Mouse (Mus musculus) forebrain, postnatal 0 days (tissue): ENCODE measurements around the gene Adarb1. TPM values are rescaled to one million over a fixed set of nuclear protein-coding genes. Genes with fewer than 3 reads are reported as not detected.
"Not testable (repeated sequence)": the region's sequence is repeated elsewhere in the genome, so short reads cannot be mapped to it uniquely, and the experiment has no call there.

Experiments
- ATAC-seq: fragments of 200-750 bp; cut with Nextera tagmentation; 2 replicates; pipeline ENCODE4 v1.8.0; 2017; ENCODE audit warnings: mild to moderate bottlenecking, moderate library complexity
- DNase-seq: peaks from one replicate; pipeline ENCODE4 v3.0.0-alpha.2; 2015
- H3K27ac ChIP-seq: fragments of 300-500 bp; sonication (generic); 2 replicates; pipeline ENCODE4 v1.5.1; 2014; ENCODE audit warnings: low read depth, mild to moderate bottlenecking, antibody characterized with exemption, low read length, moderate library complexity, mixed read lengths
- H3K27me3 ChIP-seq: fragments of 300-500 bp; sonication (generic); 2 replicates; pipeline ENCODE4 v1.6.1; 2014; ENCODE audit warnings: mild to moderate bottlenecking, low read length, mixed read lengths; ENCODE audit not compliant: insufficient read depth
- H3K36me3 ChIP-seq: fragments of 300-500 bp; sonication (generic); 2 replicates; pipeline ENCODE4 v1.6.1; 2014; ENCODE audit warnings: mild to moderate bottlenecking, moderate library complexity; ENCODE audit not compliant: insufficient read depth
- H3K4me1 ChIP-seq: fragments of 300-500 bp; sonication (generic); 2 replicates; pipeline ENCODE4 v1.6.1; 2014; ENCODE audit warnings: antibody characterized with exemption; ENCODE audit not compliant: insufficient read depth
- H3K4me2 ChIP-seq: fragments of 300-500 bp; sonication (generic); 2 replicates; pipeline ENCODE4 v1.6.1; 2014; ENCODE audit warnings: low read depth, mild to moderate bottlenecking, moderate library complexity
- H3K4me3 ChIP-seq: fragments of 300-500 bp; sonication (generic); 2 replicates; pipeline ENCODE4 v1.5.1; 2014; ENCODE audit warnings: low read depth, low read length, mixed read lengths
- H3K9ac ChIP-seq: fragments of 300-500 bp; sonication (generic); 2 replicates; pipeline ENCODE4 v1.6.1; 2014; ENCODE audit warnings: mild to moderate bottlenecking
- H3K9me3 ChIP-seq: fragments of 300-500 bp; sonication (generic); 2 replicates; pipeline ENCODE4 v1.6.1; 2016; ENCODE audit warnings: low read length
- CTCF ChIP-seq: sonication (generic); IDR thresholded peaks from 2 replicates; pipeline ENCODE4 v1.5.1; 2016; ENCODE audit warnings: antibody characterized with exemption, control low read depth, low read depth
- WGBS: fragments of 180-500 bp; shearing (Covaris S2); extraction: QIAGEN DNeasy Blood & Tissue Kit; methylation state at CpG from one replicate; pipeline ENCODE4 v1.1.7; 2014; 5-methylcytosine and 5-hydroxymethylcytosine counted together
- polyA plus RNA-seq: library from polyadenylated mRNA; unstranded; fragments of >200 nt; fragmentation: Nextera tagmentation; extraction: Ambion mirVana; gene quantifications from 2 replicates; pipeline ENCODE4 v1.2.1, GENCODE M21; 2015
- total RNA-seq: library from RNA; depleted of rRNA; stranded (reverse); fragments of >200 nt; gene quantifications from 2 replicates; pipeline ENCODE4 v1.2.3, GENCODE M21; 2014

Gene Adarb1
- total and polyA plus RNA-seq, 2 experiments from 2014 or later = 12.5 to 40.2 TPM

DNA sequence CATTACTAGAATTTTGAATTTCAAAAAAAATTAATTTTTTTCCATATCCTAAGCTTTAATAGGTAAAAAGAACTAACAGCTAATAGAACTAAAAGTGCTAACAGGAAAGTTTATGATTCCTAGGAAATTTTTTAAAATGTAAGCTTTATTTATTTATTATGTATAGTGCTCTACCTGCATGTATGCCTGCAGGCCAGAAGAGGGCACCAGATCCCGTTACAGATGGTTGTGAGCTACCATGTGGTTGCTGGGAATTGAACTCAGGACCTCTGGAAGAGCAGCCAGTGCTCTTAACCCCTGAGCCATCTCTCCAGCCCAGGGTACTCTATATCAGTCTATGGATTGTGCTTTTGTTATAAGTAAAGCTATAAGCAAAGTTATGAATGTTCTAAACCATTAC, 136.0 kb downstream of the Adarb1 start:
- WGBS = 54% methylated on average over 1 of the region's 1 CpGs
- H3K4me2 ChIP-seq, H3K27ac ChIP-seq, H3K27me3 ChIP-seq, H3K4me3 ChIP-seq, H3K4me1 ChIP-seq, H3K9ac ChIP-seq, H3K9me3 ChIP-seq, DNase-seq, H3K36me3 ChIP-seq, ATAC-seq: not testable (repeated sequence)
- peak; percentile 14; the same call in 1 of the 2 replicates for TF ChIP-seq CTCF

DNA sequence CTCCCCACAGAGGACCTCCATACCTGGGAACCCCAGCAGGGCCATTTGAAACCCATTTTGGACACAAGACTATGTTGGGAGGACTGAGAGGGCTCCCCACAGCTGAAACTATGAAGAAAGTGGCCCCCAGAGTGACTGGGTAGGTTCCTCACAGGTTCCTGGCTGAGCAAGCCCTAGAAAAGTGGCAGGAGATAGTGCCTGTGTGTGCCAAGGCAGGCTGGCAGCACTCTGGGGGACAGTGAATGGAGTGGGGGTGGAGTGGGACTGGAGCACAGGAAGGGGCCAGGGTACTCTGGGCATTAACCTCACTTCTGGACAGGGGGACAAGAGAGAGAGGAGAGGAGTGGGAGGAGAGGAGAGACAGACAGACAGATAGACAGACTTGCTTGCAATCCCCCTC, 144.3 kb downstream of the Adarb1 start:
- no peak for TF ChIP-seq CTCF
- no peaks in the 10 kb centered on the region for H3K27me3 ChIP-seq
- H3K36me3 ChIP-seq = peaks cover 15% of the 10 kb centered on the region
- no peak overlapping the region for H3K27ac ChIP-seq
- H3K9me3 ChIP-seq = no peaks in the 10 kb centered on the region
- no peaks in the 10 kb centered on the region for H3K4me1 ChIP-seq
- H3K4me2 ChIP-seq = no peak overlapping the region
- no peak for DNase-seq
- no peak for ATAC-seq
- no peak overlapping the region for H3K4me3 ChIP-seq
- no peak overlapping the region for H3K9ac ChIP-seq

DNA sequence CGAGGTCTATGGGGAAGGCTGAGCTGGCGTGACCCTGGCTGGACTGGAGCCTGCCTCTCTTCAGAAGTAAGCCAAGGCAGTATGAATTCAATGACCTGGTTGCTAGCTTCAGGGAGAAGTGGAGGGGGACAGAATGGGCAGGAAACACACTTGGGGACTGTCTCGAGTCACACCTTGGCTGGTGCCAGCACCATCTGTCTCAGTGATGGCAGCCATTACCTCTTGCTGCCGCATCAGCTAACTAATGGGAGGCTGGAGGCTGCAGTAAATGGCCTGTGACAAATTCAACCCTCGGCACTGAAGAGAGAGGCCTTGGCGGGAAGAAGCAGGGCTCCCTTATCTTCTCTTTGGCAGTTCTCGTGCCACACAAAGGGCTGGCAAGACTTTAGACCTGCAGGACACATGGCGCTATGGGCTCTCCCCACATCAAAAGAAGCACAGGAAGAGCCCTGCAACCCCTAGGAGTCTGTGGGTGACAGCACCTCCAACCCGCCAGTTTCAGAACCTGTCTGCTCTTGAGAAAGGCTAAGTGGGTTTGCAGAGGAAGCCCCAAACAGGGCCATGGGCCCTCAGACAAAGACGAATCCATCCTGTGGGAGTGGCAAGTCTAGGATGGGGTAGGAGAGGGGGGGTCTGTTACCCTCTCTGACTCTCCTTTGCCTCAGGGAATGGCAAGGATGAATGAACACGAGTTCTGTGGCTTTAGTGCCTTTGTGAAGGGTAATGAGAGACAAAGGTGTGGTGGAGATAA, 144.9 kb downstream of the Adarb1 start:
- Histone ChIP-seq H3K9ac (no peak overlapping the region), H3K27ac (no peak overlapping the region), H3K4me3 (no peak overlapping the region), H3K9me3 (no peaks in the 10 kb centered on the region), H3K36me3 (peaks cover 21% of the 10 kb centered on the region), H3K4me2 (no peak overlapping the region), H3K4me1 (no peaks in the 10 kb centered on the region), H3K27me3 (no peaks in the 10 kb centered on the region)
- 49% methylated on average over 11 of the region's 11 CpGs for whole genome bisulfite sequencing
- DNase-seq (no peak), ATAC-seq (no peak; the same call in 1 of the 2 replicates)
- no peak for TF ChIP-seq CTCF

DNA sequence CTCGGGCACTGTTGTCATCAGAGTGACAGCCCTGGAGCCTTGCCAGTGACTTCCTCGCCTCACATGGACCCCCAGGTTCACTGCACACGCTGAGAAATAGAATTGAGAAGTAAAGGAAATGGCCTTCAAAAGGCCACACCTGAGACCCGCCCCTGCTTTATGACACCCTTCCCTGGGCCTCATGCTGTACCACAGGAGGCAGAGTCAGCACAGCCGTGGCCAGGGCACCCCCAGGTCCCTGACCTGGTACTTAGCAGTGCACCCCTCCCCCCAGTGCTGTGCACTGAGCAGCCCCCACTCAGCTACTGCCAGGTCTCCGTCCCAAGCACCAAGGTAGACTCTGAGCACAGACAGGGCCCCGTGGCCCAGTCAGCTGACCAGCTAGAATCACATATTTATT, 148.9 kb downstream of the Adarb1 start:
- TF ChIP-seq CTCF = no peak
- Histone ChIP-seq H3K4me3 (no peak overlapping the region), H3K9ac (no peak overlapping the region), H3K27me3 (no peaks in the 10 kb centered on the region), H3K27ac (no peak overlapping the region), H3K9me3 (no peaks in the 10 kb centered on the region), H3K36me3 (peaks cover 58% of the 10 kb centered on the region), H3K4me1 (no peaks in the 10 kb centered on the region), H3K4me2 (no peak overlapping the region)
- ATAC-seq = no peak
- DNase-seq = no peak
- 83% methylated on average over 7 of the region's 7 CpGs for WGBS

GRCm38 (mm10) chr10:77267027-77267426, 151.0 kb downstream of the Adarb1 start:
- no peak overlapping the region for H3K27ac ChIP-seq
- WGBS = 92% methylated on average over 14 of the region's 14 CpGs
- H3K4me2 ChIP-seq = no peak overlapping the region
- no peaks in the 10 kb centered on the region for H3K4me1 ChIP-seq
- H3K36me3 ChIP-seq = peaks cover 64% of the 10 kb centered on the region
- no peak for ATAC-seq
- no peak overlapping the region for H3K9ac ChIP-seq
- no peaks in the 10 kb centered on the region for H3K27me3 ChIP-seq
- TF ChIP-seq CTCF = no peak
- H3K9me3 ChIP-seq = no peaks in the 10 kb centered on the region
- H3K4me3 ChIP-seq = no peak overlapping the region
- DNase-seq = no peak

GRCm38 (mm10) chr10:77266281-77266680, 151.8 kb downstream of the Adarb1 start:
- Histone ChIP-seq H3K27ac (no peak overlapping the region), H3K4me3 (no peak overlapping the region), H3K36me3 (peaks cover 69% of the 10 kb centered on the region), H3K4me2 (no peak overlapping the region), H3K27me3 (no peaks in the 10 kb centered on the region), H3K9me3 (no peaks in the 10 kb centered on the region), H3K4me1 (no peaks in the 10 kb centered on the region), H3K9ac (no peak overlapping the region)
- no peak for TF ChIP-seq CTCF
- DNase-seq = no peak
- 69% methylated on average over 8 of the region's 8 CpGs for WGBS
- ATAC-seq = no peak

GRCm38 (mm10) chr10:77260166-77260875, 157.7 kb downstream of the Adarb1 start:
- H3K9me3 ChIP-seq = no peaks in the 10 kb centered on the region
- no peak for TF ChIP-seq CTCF
- peak overlapping the region; percentile 97 for H3K4me3 ChIP-seq
- DNase-seq (no peak), ATAC-seq (no peak)
- peaks cover 22% of the 10 kb centered on the region for H3K36me3 ChIP-seq
- no peak overlapping the region for H3K9ac ChIP-seq
- H3K4me1 ChIP-seq = peaks cover 14% of the 10 kb centered on the region; the same call in 1 of the 2 replicates
- H3K4me2 ChIP-seq = peak overlapping the region; percentile 96
- 89% methylated on average over 17 of the region's 17 CpGs for WGBS
- H3K27me3 ChIP-seq = no peaks in the 10 kb centered on the region
- no peak overlapping the region for H3K27ac ChIP-seq
